Comparison of ENCODE assay signal across 22 mouse cellular contexts in genomic region chr2:137662216-137662615, GRCm38 (mm10).
DNase-seq lines count a peak whose midpoint lies in the region; ATAC-seq lines count a peak whose summit lies in the region.
"Had no signal": no experiment of that assay in that cellular context is flagged by ENCODE, and none has a peak within 500 bp of the region (broad histone marks: within the 10 kb centered on the region; RNA-seq: fewer than 3 reads in every experiment).

No protein-coding gene starts in this region.

- no peaks in the 10 kb centered on the region for H3K9me3 ChIP-seq in forebrain, embryonic 13.5 days (replicated peaks)
- H3K9me3 ChIP-seq: embryonic facial prominence, embryonic 15.5 days; heart, embryonic 15.5 days; hindbrain, embryonic 13.5 days had no signal

- WGBS in forebrain, embryonic 13.5 days: 91% methylated on average over 2 of the region's 2 CpGs

- H3K4me1 ChIP-seq in forebrain, embryonic 13.5 days: peaks cover 23% of the 10 kb centered on the region
- H3K4me1 ChIP-seq: hindbrain, embryonic 13.5 days had no signal

- H3K9ac ChIP-seq in forebrain, embryonic 13.5 days: no peak overlapping the region
- H3K9ac ChIP-seq: embryonic facial prominence, embryonic 15.5 days; forebrain, postnatal 0 days; heart, embryonic 15.5 days; hindbrain, embryonic 13.5 days had no signal

- H3K27me3 ChIP-seq in forebrain, embryonic 13.5 days: peaks cover 4% of the 10 kb centered on the region; the same call in 1 of the 2 replicates
- H3K27me3 ChIP-seq: embryonic facial prominence, embryonic 15.5 days; heart, embryonic 15.5 days; hindbrain, embryonic 13.5 days had no signal

- ATAC-seq in forebrain, embryonic 13.5 days: no peak
- ATAC-seq: forebrain, postnatal 0 days; hindbrain, postnatal 0 days had no signal

- no peak overlapping the region for H3K27ac ChIP-seq in forebrain, embryonic 13.5 days
- H3K27ac ChIP-seq: embryonic facial prominence, embryonic 15.5 days; heart, adult 2 months; hindbrain, embryonic 13.5 days; hindbrain, postnatal 0 days had no signal

- no peaks in the 10 kb centered on the region for H3K36me3 ChIP-seq in forebrain, embryonic 13.5 days (ENCODE audit: poor library complexity, severe bottlenecking)
- H3K36me3 ChIP-seq: embryonic facial prominence, embryonic 15.5 days; heart, embryonic 15.5 days; hindbrain, embryonic 13.5 days had no signal

- DNase-seq in adrenal gland, postnatal 10 days: peak; percentile 27
- no peak for DNase-seq in adrenal gland, postnatal 4 days (ENCODE audit: low spot score in 2 of 2)
- peak; percentile 3 to 16 for DNase-seq in frontal cortex, adult 2 months (ENCODE audit: extremely low spot score in 1 of 2, low spot score in 1 of 2)
- DNase-seq in frontal cortex, postnatal 10 days (ENCODE audit: low spot score in 2 of 2): no peak
- peak; percentile 47 for DNase-seq in brain, adult 2 months (ENCODE audit: low read depth, low spot score)
- DNase-seq in layer of hippocampus, adult 18-20 months (ENCODE audit: low spot score in 2 of 2): no peak
- DNase-seq: cerebellum, adult 11 months; cerebellum, adult 8-10 months; cerebellum, postnatal 14 days; embryo, embryonic 11 days; forebrain, postnatal 0 days; gastrocnemius, postnatal 14 days; heart, adult 2 months; heart, postnatal 14 days; kidney, adult 11 months had no signal

- H3K4me3 ChIP-seq in forebrain, embryonic 13.5 days: no peak overlapping the region
- H3K4me3 ChIP-seq: embryonic facial prominence, embryonic 15.5 days; erythroblast, embryonic 14.5 days; heart, adult 2 months; heart, embryonic 15.5 days; hindbrain, embryonic 13.5 days had no signal

- no peak overlapping the region for H3K4me2 ChIP-seq in forebrain, embryonic 13.5 days
- H3K4me2 ChIP-seq: embryonic facial prominence, embryonic 15.5 days; heart, embryonic 11.5 days; heart, embryonic 15.5 days; hindbrain, embryonic 13.5 days had no signal

Comparison
In these comparisons a context has a peak if more than half of its experiments do, and no peak if none do; other contexts are left out.
1. DNase-seq: peak in adrenal gland, postnatal 10 days (single experiment), frontal cortex, adult 2 months (2 of 2) and brain, adult 2 months (single experiment); none in adrenal gland, postnatal 4 days (0 of 2), frontal cortex, postnatal 10 days (0 of 2) and layer of hippocampus, adult 18-20 months (0 of 2).